In genomic region chr13:105446239-105446638, GRCm38 (mm10) we compare ENCODE assay signal across 27 mouse cellular contexts. TPM values are rescaled to one million over a fixed set of nuclear protein-coding genes. Genes with fewer than 3 reads are reported as not detected.
DNase-seq lines count a peak whose midpoint lies in the region; ATAC-seq and TF ChIP-seq lines count a peak whose summit lies in the region.
"Had no signal": no experiment of that assay in that cellular context is flagged by ENCODE, and none has a peak within 500 bp of the region (broad histone marks: within the 10 kb centered on the region; RNA-seq: fewer than 3 reads in every experiment).

No protein-coding gene starts in this region.

- no peaks in the 10 kb centered on the region for H3K36me3 ChIP-seq in forebrain, postnatal 0 days (ENCODE audit: insufficient read depth)
- no peaks in the 10 kb centered on the region for H3K36me3 ChIP-seq in forebrain, embryonic 12.5 days (replicated peaks)
- no peaks in the 10 kb centered on the region for H3K36me3 ChIP-seq in hindbrain, postnatal 0 days (ENCODE audit: insufficient read depth, low read length)
- no peaks in the 10 kb centered on the region for H3K36me3 ChIP-seq in heart, adult 2 months (ENCODE audit: control insufficient read depth, insufficient read depth, low read length)
- H3K36me3 ChIP-seq: embryonic facial prominence, embryonic 13.5 days; heart, embryonic 15.5 days; limb, embryonic 13.5 days; liver, embryonic 13.5 days; stomach, embryonic 15.5 days had no signal

- peak; percentile 24; the same call in 1 of the 2 replicates for TF ChIP-seq CTCF in forebrain, postnatal 0 days (IDR thresholded peaks at IDR 0.05; ENCODE audit: low read depth)
- TF ChIP-seq CTCF in hindbrain, postnatal 0 days (IDR thresholded peaks at IDR 0.05; ENCODE audit: low read depth): peak; percentile 32; the same call in 1 of the 2 replicates
- no peak for TF ChIP-seq CTCF in heart, adult 2 months (IDR thresholded peaks at IDR 0.05)

- H3K4me2 ChIP-seq in forebrain, postnatal 0 days (ENCODE audit: low read depth): peak overlapping the region; percentile 97
- H3K4me2 ChIP-seq in forebrain, embryonic 12.5 days: no peak overlapping the region
- peak overlapping the region; percentile 40 for H3K4me2 ChIP-seq in hindbrain, postnatal 0 days (ENCODE audit: low read depth, low read length)
- H3K4me2 ChIP-seq: embryonic facial prominence, embryonic 13.5 days; heart, embryonic 15.5 days; limb, embryonic 13.5 days; liver, embryonic 13.5 days; lung, embryonic 14.5 days; stomach, embryonic 15.5 days had no signal

- H3K79me2 ChIP-seq in heart, adult 2 months (replicated peaks; ENCODE audit: control insufficient read depth, insufficient read depth, low read length): no peaks in the 10 kb centered on the region

- no peak for ATAC-seq in forebrain, postnatal 0 days
- no peak for ATAC-seq in forebrain, embryonic 12.5 days (ENCODE audit: low FRiP score)
- ATAC-seq in hindbrain, postnatal 0 days: no peak

- H3K4me3 ChIP-seq in forebrain, postnatal 0 days (ENCODE audit: low read depth, low read length): peak overlapping the region; percentile 7; the same call in 1 of the 2 replicates
- H3K4me3 ChIP-seq in forebrain, embryonic 12.5 days (replicated peaks): no peak overlapping the region
- no peak overlapping the region for H3K4me3 ChIP-seq in hindbrain, postnatal 0 days (ENCODE audit: low read length)
- no peak overlapping the region for H3K4me3 ChIP-seq in heart, adult 2 months
- H3K4me3 ChIP-seq: embryonic facial prominence, embryonic 13.5 days; heart, embryonic 15.5 days; limb, embryonic 13.5 days; liver, embryonic 13.5 days; myocyte; stomach, embryonic 15.5 days had no signal

- no peak for TF ChIP-seq POLR2A in heart, adult 2 months (IDR thresholded peaks at IDR 0.05; ENCODE audit: insufficient read depth, low read depth, low read length)

- TF ChIP-seq EP300 in heart, adult 2 months (IDR thresholded peaks at IDR 0.05; ENCODE audit: insufficient read depth, low read depth, low read length): no peak

- no peak overlapping the region for H3K27ac ChIP-seq in forebrain, postnatal 0 days (ENCODE audit: low read depth, low read length)
- no peak overlapping the region for H3K27ac ChIP-seq in forebrain, embryonic 12.5 days
- H3K27ac ChIP-seq in hindbrain, postnatal 0 days: no peak overlapping the region
- no peak overlapping the region for H3K27ac ChIP-seq in heart, adult 2 months
- H3K27ac ChIP-seq: embryonic facial prominence, embryonic 13.5 days; heart, embryonic 15.5 days; kidney, postnatal 0 days; limb, embryonic 13.5 days; liver, embryonic 13.5 days; stomach, embryonic 15.5 days had no signal

- H3K9me3 ChIP-seq in forebrain, postnatal 0 days (ENCODE audit: low read length): no peaks in the 10 kb centered on the region
- no peaks in the 10 kb centered on the region for H3K9me3 ChIP-seq in forebrain, embryonic 12.5 days
- H3K9me3 ChIP-seq in hindbrain, postnatal 0 days (ENCODE audit: low read length): no peaks in the 10 kb centered on the region
- H3K9me3 ChIP-seq: embryonic facial prominence, embryonic 13.5 days; heart, embryonic 15.5 days; limb, embryonic 13.5 days; liver, embryonic 13.5 days; stomach, embryonic 15.5 days had no signal

- H3K4me1 ChIP-seq in forebrain, postnatal 0 days (ENCODE audit: insufficient read depth): peaks cover 3% of the 10 kb centered on the region; the same call in 1 of the 2 replicates
- peaks cover 16% of the 10 kb centered on the region for H3K4me1 ChIP-seq in forebrain, embryonic 12.5 days
- no peaks in the 10 kb centered on the region for H3K4me1 ChIP-seq in hindbrain, postnatal 0 days (ENCODE audit: insufficient read depth, low read length)
- H3K4me1 ChIP-seq in heart, adult 2 months (ENCODE audit: control insufficient read depth, insufficient read depth, low read length): no peaks in the 10 kb centered on the region
- H3K4me1 ChIP-seq: heart, embryonic 15.5 days; limb, embryonic 13.5 days; liver, embryonic 13.5 days; stomach, embryonic 15.5 days had no signal

- no peak overlapping the region for H3K9ac ChIP-seq in forebrain, postnatal 0 days
- no peak overlapping the region for H3K9ac ChIP-seq in forebrain, embryonic 12.5 days
- H3K9ac ChIP-seq in hindbrain, postnatal 0 days (replicated peaks; ENCODE audit: low read length): no peak overlapping the region
- H3K9ac ChIP-seq in heart, adult 2 months (ENCODE audit: low read depth, low read length): no peak overlapping the region
- H3K9ac ChIP-seq: embryonic facial prominence, embryonic 13.5 days; heart, embryonic 15.5 days; limb, embryonic 13.5 days; liver, embryonic 13.5 days; lung, embryonic 14.5 days; stomach, embryonic 15.5 days had no signal

- WGBS in forebrain, postnatal 0 days: 20% methylated on average over 4 of the region's 4 CpGs
- WGBS in forebrain, embryonic 12.5 days: 10% methylated on average over 4 of the region's 4 CpGs
- 13% methylated on average over 4 of the region's 4 CpGs for WGBS in hindbrain, postnatal 0 days
- WGBS in heart, adult 2 months: 5% methylated on average over 4 of the region's 4 CpGs

- H3K27me3 ChIP-seq in forebrain, postnatal 0 days (ENCODE audit: insufficient read depth, low read length): peaks cover 11% of the 10 kb centered on the region; the same call in 1 of the 2 replicates
- peaks cover 41% of the 10 kb centered on the region for H3K27me3 ChIP-seq in forebrain, embryonic 12.5 days
- peaks cover 20% of the 10 kb centered on the region for H3K27me3 ChIP-seq in hindbrain, postnatal 0 days (ENCODE audit: insufficient read depth, low read length)
- no peaks in the 10 kb centered on the region; the same call in 1 of the 2 replicates for H3K27me3 ChIP-seq in heart, adult 2 months (ENCODE audit: control insufficient read depth, insufficient read depth, low read length)

- intact Hi-C loops in heart, adult 2 months (cut with DNase I): no loop called here

- DNase-seq in forebrain, postnatal 0 days: no peak
- peak; percentile 14 to 15 for DNase-seq in layer of hippocampus, postnatal 25 days (ENCODE audit: extremely low spot score in 1 of 2, low spot score in 1 of 2)
- DNase-seq in layer of hippocampus, adult 9-10 months (ENCODE audit: low spot score): no peak
- peak; percentile 6 for DNase-seq in ES-CJ7 (ENCODE audit: low read depth, low spot score)
- DNase-seq in hindbrain, postnatal 0 days (ENCODE audit: low spot score): peak; percentile 9
- no peak for DNase-seq in heart, adult 2 months
- DNase-seq: B cell, adult 2 months; cerebellum, adult 9-11 months; gastrocnemius, postnatal 14 days; heart, adult 18-20 months; kidney, adult 18-20 months; liver, embryonic 13.5 days; lung, embryonic 14.5 days; lung, postnatal 36 days; retina, postnatal 1 day had no signal

RNA-seq across cellular contexts. Expression of gene Htr1a, which starts 2.8 kb away (rescaled TPM):
- total RNA-seq in forebrain, postnatal 0 days (2014; rRNA removed): 7.5 and 8.4 TPM in 2 replicates
- 3.1 and 4.7 TPM in 2 replicates for polyA plus RNA-seq in forebrain, postnatal 0 days (2015; fragmentation: Nextera tagmentation; extraction: Ambion mirVana)
- polyA plus RNA-seq in forebrain, embryonic 12.5 days (2016; fragmentation: Nextera tagmentation; extraction: Ambion mirVana): 0.26 TPM in 2 replicates
- 10 to 100 TPM; 37.8 to 43.9 TPM for total RNA-seq in layer of hippocampus, postnatal 25 days (2021)
- total RNA-seq in hindbrain, postnatal 0 days (2014; rRNA removed): 9.1 and 9.3 TPM in 2 replicates
- polyA plus RNA-seq in hindbrain, postnatal 0 days (2015; fragmentation: Nextera tagmentation; extraction: Ambion mirVana): 3.9 and 4.6 TPM in 2 replicates
- total RNA-seq in heart, adult 2 months (2021): not detected
- not detected in 2 replicates for polyA plus RNA-seq in heart, adult 2 months (2012; rRNA removed)
- total RNA-seq: adrenal gland, adult 18-20 months; gastrocnemius, postnatal 14 days; heart, adult 18-20 months; hematopoietic stem cell, adult 5-6 weeks; megakaryocyte-erythroid progenitor cell, adult 5-6 weeks had no signal
- polyA plus RNA-seq: heart, embryonic 15.5 days; kidney, postnatal 0 days; liver, embryonic 13.5 days; lung, embryonic 14.5 days; myocyte; thymus, postnatal 0 days; urinary bladder, adult 2 months had no signal

Comparison
In these comparisons a context has a peak if more than half of its experiments do, and no peak if none do; other contexts are left out.
1. DNase-seq: peak in layer of hippocampus, postnatal 25 days (2 of 2), ES-CJ7 (single experiment) and hindbrain, postnatal 0 days (single experiment); none in forebrain, postnatal 0 days (single experiment), layer of hippocampus, adult 9-10 months (single experiment) and heart, adult 2 months (0 of 2).